Mouse (Mus musculus) CH12.LX (cell line): Measurements from ENCODE around the gene Nxn. TPM values are rescaled to one million over a fixed set of nuclear protein-coding genes. Genes with fewer than 3 reads are reported as not detected.

Source experiments
- DNase-seq: peaks from one replicate; pipeline ENCODE4 v3.0.0-alpha.2; 2013; ENCODE audit errors: extremely low read depth
- H3K27ac ChIP-seq: 2 replicates; pipeline ENCODE4 v1.5.1; 2012; ENCODE audit warnings: low read depth, mild to moderate bottlenecking, control low read depth, moderate library complexity; ENCODE audit not compliant: insufficient read depth
- H3K27me3 ChIP-seq: replicated peaks from 2 replicates; pipeline ENCODE3; 2012; ENCODE audit warnings: inconsistent platforms
- H3K36me3 ChIP-seq, 2 experiments: replicated peaks in 1 of 2; 2 replicates each; pipeline versions ENCODE3 to v1.6.1; 2012; ENCODE audit warnings: inconsistent platforms in 1 of 2, low read length in 1 of 2, mild to moderate bottlenecking in 1 of 2, mixed read lengths in 1 of 2, moderate library complexity in 1 of 2; ENCODE audit not compliant: control insufficient read depth in 1 of 2, insufficient read depth in 1 of 2
- H3K4me1 ChIP-seq, 2 experiments: 2 replicates each; pipeline ENCODE4 v1.6.1; 2012; ENCODE audit warnings: inconsistent platforms in 1 of 2, moderate library complexity in 1 of 2; ENCODE audit not compliant: insufficient read depth in 2 of 2, control insufficient read depth in 1 of 2
- H3K4me2 ChIP-seq: 2 replicates; pipeline ENCODE4 v1.6.1; 2012; ENCODE audit warnings: low read depth, mild to moderate bottlenecking, control low read depth; ENCODE audit not compliant: poor library complexity, insufficient read depth, severe bottlenecking
- H3K4me3 ChIP-seq, 3 experiments: fragments of 150-350 bp in 1 of 3; sonication (generic) in 1 of 3; replicated peaks in 1 of 3; 2 replicates each; pipeline versions ENCODE3 to v1.5.1; 2011 to 2012; ENCODE audit warnings: low read depth in 2 of 3, low read length in 2 of 3, mild to moderate bottlenecking in 2 of 3, moderate library complexity in 2 of 3, control low read depth in 1 of 3, improper control_type of control experiment in 1 of 3, inconsistent platforms in 1 of 3, mixed read lengths in 1 of 3; ENCODE audit not compliant: poor library complexity in 1 of 3
- H3K79me2 ChIP-seq: replicated peaks from 2 replicates; pipeline ENCODE4 v1.6.1; 2012; ENCODE audit warnings: mild to moderate bottlenecking, moderate library complexity; ENCODE audit not compliant: control insufficient read depth, poor library complexity, insufficient read depth, severe bottlenecking; ENCODE audit errors: extremely low read depth
- H3K9ac ChIP-seq: 2 replicates; pipeline ENCODE4 v1.6.1; 2012; ENCODE audit warnings: low read depth, mild to moderate bottlenecking, control low read depth, moderate library complexity; ENCODE audit not compliant: insufficient read depth
- H3K9me3 ChIP-seq: replicated peaks from 2 replicates; pipeline ENCODE3; 2012; ENCODE audit warnings: low read length, inconsistent platforms, mixed read lengths
- E2F4 ChIP-seq: IDR thresholded peaks from 2 replicates; pipeline ENCODE4 v1.6.1; 2011; ENCODE audit warnings: low read depth, low read length, improper control_type of control experiment; ENCODE audit not compliant: insufficient replicate concordance
- ELF1 ChIP-seq: IDR thresholded peaks from 2 replicates; pipeline ENCODE4 v1.6.1; 2014; ENCODE audit warnings: low read depth, mild to moderate bottlenecking, inconsistent platforms, low read length, improper control_type of control experiment
- GABPA ChIP-seq: IDR thresholded peaks from 2 replicates; pipeline ENCODE4 v1.6.1; 2012; ENCODE audit warnings: low read depth, low read length, improper control_type of control experiment, inconsistent platforms; ENCODE audit not compliant: insufficient replicate concordance
- HCFC1 ChIP-seq: IDR thresholded peaks from 2 replicates; pipeline ENCODE4 v1.6.1; 2012; ENCODE audit warnings: low read depth, mild to moderate bottlenecking, inconsistent platforms, low read length, improper control_type of control experiment
- MAX ChIP-seq: IDR thresholded peaks from 2 replicates; pipeline ENCODE4 v1.6.1; 2011; ENCODE audit warnings: low read length, improper control_type of control experiment
- MAZ ChIP-seq: IDR thresholded peaks from 2 replicates; pipeline ENCODE4 v1.6.1; 2012; ENCODE audit warnings: low read depth, mild to moderate bottlenecking, inconsistent platforms, low read length, improper control_type of control experiment, moderate library complexity
- MEF2A ChIP-seq: IDR thresholded peaks from 2 replicates; pipeline ENCODE4 v1.6.1; 2014; ENCODE audit warnings: low read depth, mild to moderate bottlenecking, inconsistent platforms, low read length, improper control_type of control experiment, borderline replicate concordance
- MYC ChIP-seq: IDR thresholded peaks from 2 replicates; pipeline ENCODE4 v1.6.1; 2011; ENCODE audit warnings: low read depth, mild to moderate bottlenecking, improper control_type of control experiment, low read length
- NELFE ChIP-seq: IDR thresholded peaks from 2 replicates; pipeline ENCODE4 v1.6.1; 2011; ENCODE audit warnings: low read depth, low read length, improper control_type of control experiment
- PAX5 ChIP-seq: IDR thresholded peaks from 2 replicates; pipeline ENCODE4 v1.6.1; 2012; ENCODE audit warnings: low read length, inconsistent platforms, mixed read lengths
- POLR2A ChIP-seq: IDR thresholded peaks from 2 replicates; pipeline ENCODE4 v1.6.1; 2011; ENCODE audit warnings: low read depth, mild to moderate bottlenecking, improper control_type of control experiment, low read length
- POLR2AphosphoS2 ChIP-seq: IDR thresholded peaks from 2 replicates; pipeline ENCODE4 v1.6.1; 2011; ENCODE audit warnings: low read depth, low read length, improper control_type of control experiment
- RAD21 ChIP-seq: IDR thresholded peaks from 2 replicates; pipeline ENCODE4 v1.6.1; 2011; ENCODE audit warnings: low read depth, mild to moderate bottlenecking, low read length, improper control_type of control experiment, moderate library complexity
- RCOR1 ChIP-seq: conservative IDR thresholded peaks from 2 replicates; pipeline ENCODE4 v1.6.1; 2012; ENCODE audit warnings: low read depth, mild to moderate bottlenecking, inconsistent platforms, low read length, improper control_type of control experiment
- SMC3 ChIP-seq: IDR thresholded peaks from 2 replicates; pipeline ENCODE4 v1.6.1; 2011; ENCODE audit warnings: low read depth, low read length, improper control_type of control experiment
- UBTF ChIP-seq: IDR thresholded peaks from 2 replicates; pipeline ENCODE4 v1.6.1; 2012; ENCODE audit warnings: low read depth, mild to moderate bottlenecking, inconsistent platforms, low read length, improper control_type of control experiment, moderate library complexity
- USF1 ChIP-seq: IDR thresholded peaks from 2 replicates; pipeline ENCODE4 v1.6.1; 2014; ENCODE audit warnings: low read depth, mild to moderate bottlenecking, inconsistent platforms, low read length, improper control_type of control experiment
- USF2 ChIP-seq: conservative IDR thresholded peaks from 2 replicates; pipeline ENCODE4 v1.6.1; 2011; ENCODE audit warnings: low read depth, low read length, improper control_type of control experiment
- ZC3H11A ChIP-seq: IDR thresholded peaks from 2 replicates; pipeline ENCODE4 v1.6.1; 2012; ENCODE audit warnings: low read depth, mild to moderate bottlenecking, inconsistent platforms, low read length, improper control_type of control experiment
- ZKSCAN1 ChIP-seq: IDR thresholded peaks from 2 replicates; pipeline ENCODE4 v1.6.1; 2012; ENCODE audit warnings: low read depth, inconsistent platforms, low read length, improper control_type of control experiment, borderline replicate concordance
- ZMIZ1 ChIP-seq: IDR thresholded peaks from 2 replicates; pipeline ENCODE4 v1.6.1; 2012; ENCODE audit warnings: low read depth, mild to moderate bottlenecking, inconsistent platforms, low read length, improper control_type of control experiment
- ZNF384 ChIP-seq: IDR thresholded peaks from 2 replicates; pipeline ENCODE4 v1.6.1; 2012; ENCODE audit warnings: low read depth, low read length, improper control_type of control experiment, inconsistent platforms
- dilution Hi-C: fragments of 300-500 bp; cut with MboI; formaldehyde crosslinking; loops from 2 replicates; pipeline ENCODE4 v1.14.3; 2020; ENCODE audit warnings: low sequenced_read_pairs; ENCODE audit not compliant: extremely low pct_unique_long_range_greater_than_20kb, extremely low pct_ligation_motif_present
- in situ Hi-C: fragments of 300-500 bp; cut with MboI; formaldehyde crosslinking; loops from 3 replicates; pipeline ENCODE4 v1.14.3; 2019; ENCODE audit warnings: low sequenced_read_pairs, low pct_ligation_motif_present, low pct_unique_long_range_greater_than_20kb, mixed read lengths
- polyA plus RNA-seq: library from polyadenylated mRNA; unstranded; fragments of >175 nt; gene quantifications from 2 replicates; pipeline ENCODE4 v1.2.1, GENCODE M21; 2012; ENCODE audit warnings: low read depth; ENCODE audit not compliant: insufficient read length
- total RNA-seq, 2 experiments: library from RNA; depleted of rRNA; stranded (reverse); fragments of 300-350 nt in 1 of 2; fragments of >200 nt in 1 of 2; gene quantifications; 2 replicates each; pipeline ENCODE4 v1.2.3; 2012 to 2014

Gene Nxn
- total and polyA plus RNA-seq, 3 experiments, result 15.3 to 24.8 (median 19.2) TPM

DNA sequence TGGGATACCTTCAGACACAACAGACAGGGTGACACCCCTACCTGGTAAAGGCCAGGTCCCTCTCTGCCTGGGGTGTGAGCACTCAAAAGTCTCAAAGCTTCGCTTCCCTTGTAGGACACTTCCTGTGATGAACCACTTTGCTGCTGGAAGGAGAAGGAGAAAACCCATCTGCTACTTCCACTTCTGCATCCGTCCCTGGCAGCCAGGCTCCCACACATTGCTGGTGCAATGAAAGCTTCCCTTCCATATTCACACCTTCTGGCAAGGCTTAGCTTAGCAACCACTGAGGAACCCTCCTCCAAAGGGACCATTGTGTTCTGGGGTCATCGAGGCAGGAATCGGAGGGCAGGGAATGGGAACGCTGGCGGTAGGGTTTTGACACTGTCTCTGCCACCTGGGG is 110.3 kb downstream of the Nxn start:
- dilution Hi-C loops (no loop called here), in situ Hi-C loops (no loop called here)
- Histone ChIP-seq H3K4me2 (no peak overlapping the region), H3K9me3 (peaks cover 2% of the 10 kb centered on the region), H3K36me3 (no peaks in the 10 kb centered on the region), H3K79me2 (no peaks in the 10 kb centered on the region), H3K4me1 (peaks cover 0 to 35% of the 10 kb centered on the region in 2 experiments; a peak in 2 of 4 replicates), H3K27me3 (no peaks in the 10 kb centered on the region), H3K4me3 (no peak overlapping the region), H3K9ac (no peak overlapping the region), H3K27ac (no peak overlapping the region)
- TF ChIP-seq MEF2A (no peak), HCFC1 (no peak), ZKSCAN1 (no peak), GABPA (no peak), PAX5 (no peak), ZNF384 (no peak), MYC (no peak), ZC3H11A (no peak), ELF1 (no peak), RAD21 (no peak), SMC3 (no peak), E2F4 (no peak), RCOR1 (no peak), NELFE (no peak)
- no peak for DNase-seq

DNA sequence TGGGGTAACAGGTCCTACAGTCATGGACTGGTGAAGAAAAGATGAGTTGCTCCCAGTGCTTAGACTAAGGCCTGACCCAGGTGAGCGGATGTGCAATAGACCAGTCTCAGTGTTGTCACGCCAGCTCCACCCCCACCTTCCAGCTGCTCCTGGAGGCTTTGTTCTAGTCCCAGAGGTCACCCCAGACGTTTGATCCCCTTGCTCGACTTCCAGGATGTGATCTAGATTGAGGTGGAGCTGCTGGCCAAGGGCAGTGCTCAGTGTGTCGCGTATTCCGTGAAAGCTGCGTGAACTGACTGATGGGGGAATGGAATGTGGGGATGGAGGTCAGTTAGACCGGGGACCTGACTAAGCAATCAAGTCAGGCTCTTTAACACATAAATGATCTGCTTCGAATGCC is 111.6 kb downstream of the Nxn start:
- in situ Hi-C loops, result no loop called here
- dilution Hi-C loops, result no loop called here
- peaks cover 3% of the 10 kb centered on the region for H3K9me3 ChIP-seq
- no peak for DNase-seq
- H3K4me2 ChIP-seq, result no peak overlapping the region
- H3K79me2 ChIP-seq, result no peaks in the 10 kb centered on the region
- H3K4me3 ChIP-seq, result no peak overlapping the region
- H3K27ac ChIP-seq, result no peak overlapping the region
- no peaks in the 10 kb centered on the region for H3K36me3 ChIP-seq
- TF ChIP-seq POLR2A (no peak), MAZ (no peak), USF2 (no peak), ELF1 (no peak), USF1 (no peak), UBTF (no peak), POLR2AphosphoS2 (no peak), ZMIZ1 (no peak), MAX (no peak), PAX5 (no peak)
- H3K27me3 ChIP-seq, result no peaks in the 10 kb centered on the region
- no peak overlapping the region for H3K9ac ChIP-seq
- peaks cover 0 to 35% of the 10 kb centered on the region in 2 experiments; a peak in 2 of 4 replicates for H3K4me1 ChIP-seq
